Mouse (Mus musculus): ENCODE results near the gene Ap2a1. TPM values are rescaled to one million over a fixed set of nuclear protein-coding genes. Genes with fewer than 3 reads are reported as not detected.

The Ap2a1 gene
- total RNA-seq, 1 experiment = 82.5 TPM

GRCm38 (mm10) chr7:44867010-44867702, 62.1 kb downstream of the Ap2a1 start:
- no peak overlapping the region for H3K4me3 ChIP-seq (ENCODE audit: insufficient read depth in 1 of 2, low read depth in 1 of 2, low read length in 2 of 2, poor library complexity in 1 of 2, severe bottlenecking in 1 of 2)
- H3K4me1 ChIP-seq (ENCODE audit: control insufficient read depth in 2 of 2, insufficient read depth in 2 of 2, low read length in 2 of 2, poor library complexity in 1 of 2) = peaks cover 0 to 19% of the 10 kb centered on the region in 2 experiments; a peak in 2 of 4 replicates
- H3K9ac ChIP-seq (ENCODE audit: insufficient read depth, low read depth, low read length, poor library complexity, severe bottlenecking) = no peak overlapping the region
- TF ChIP-seq ZNF384 (IDR thresholded peaks at IDR 0.05; ENCODE audit: low read depth, low read length) = no peak
- TF ChIP-seq MAFK (IDR thresholded peaks at IDR 0.05; ENCODE audit: insufficient read depth, low read depth, low read length) = no peak
- no peak for TF ChIP-seq ZC3H11A (IDR thresholded peaks at IDR 0.05; ENCODE audit: borderline replicate concordance, low read depth, low read length)
- no peak for TF ChIP-seq HCFC1 (IDR thresholded peaks at IDR 0.05; ENCODE audit: borderline replicate concordance, insufficient read depth, low read length)
- TF ChIP-seq CHD2 (IDR thresholded peaks at IDR 0.05; ENCODE audit: low read depth, low read length) = no peak
- no peak for DNase-seq (ENCODE audit: low read depth, low spot score)
- peaks cover 37% of the 10 kb centered on the region for H3K36me3 ChIP-seq (ENCODE audit: control insufficient read depth, insufficient read depth, low read length, poor library complexity, severe bottlenecking)
- no peak overlapping the region for H3K27ac ChIP-seq (ENCODE audit: insufficient read depth, low read depth, low read length, poor library complexity, severe bottlenecking)
- in situ Hi-C loops (cut with MboI; ENCODE audit: low sequenced_read_pairs in 2 of 2, unreplicated experiment in 2 of 2) = no loop called here
- H3K9me3 ChIP-seq (ENCODE audit: control insufficient read depth, insufficient read depth, low read depth, low read length) = no peaks in the 10 kb centered on the region

- peaks cover 0 to 19% of the 10 kb centered on the region in 2 experiments; a peak in 2 of 4 replicates for H3K4me1 ChIP-seq (ENCODE audit: control insufficient read depth in 2 of 2, insufficient read depth in 2 of 2, low read length in 2 of 2, poor library complexity in 1 of 2)
- H3K36me3 ChIP-seq (ENCODE audit: control insufficient read depth, insufficient read depth, low read length, poor library complexity, severe bottlenecking) = peaks cover 43% of the 10 kb centered on the region
- TF ChIP-seq HCFC1 (IDR thresholded peaks at IDR 0.05; ENCODE audit: borderline replicate concordance, insufficient read depth, low read length) = no peak
- TF ChIP-seq ZC3H11A (IDR thresholded peaks at IDR 0.05; ENCODE audit: borderline replicate concordance, low read depth, low read length) = no peak
- no peak for TF ChIP-seq ZNF384 (IDR thresholded peaks at IDR 0.05; ENCODE audit: low read depth, low read length)
- no peak for TF ChIP-seq CHD2 (IDR thresholded peaks at IDR 0.05; ENCODE audit: low read depth, low read length)
- no peak for TF ChIP-seq MAFK (IDR thresholded peaks at IDR 0.05; ENCODE audit: insufficient read depth, low read depth, low read length)
- H3K4me3 ChIP-seq (ENCODE audit: insufficient read depth in 1 of 2, low read depth in 1 of 2, low read length in 2 of 2, poor library complexity in 1 of 2, severe bottlenecking in 1 of 2) = no peak overlapping the region
- no peaks in the 10 kb centered on the region for H3K9me3 ChIP-seq (ENCODE audit: control insufficient read depth, insufficient read depth, low read depth, low read length)
- no peak overlapping the region for H3K27ac ChIP-seq (ENCODE audit: insufficient read depth, low read depth, low read length, poor library complexity, severe bottlenecking)
- no peak overlapping the region for H3K9ac ChIP-seq (ENCODE audit: insufficient read depth, low read depth, low read length, poor library complexity, severe bottlenecking)
- DNase-seq (ENCODE audit: low read depth, low spot score) = no peak
- in situ Hi-C loops (cut with MboI; ENCODE audit: low sequenced_read_pairs in 2 of 2, unreplicated experiment in 2 of 2) = no loop called here
Observed at GRCm38 (mm10) chr7:44866276-44867009, 62.9 kb downstream of the Ap2a1 start.

- peaks cover 45% of the 10 kb centered on the region for H3K36me3 ChIP-seq (ENCODE audit: control insufficient read depth, insufficient read depth, low read length, poor library complexity, severe bottlenecking)
- no peak for DNase-seq (ENCODE audit: low read depth, low spot score)
- no peaks in the 10 kb centered on the region for H3K9me3 ChIP-seq (ENCODE audit: control insufficient read depth, insufficient read depth, low read depth, low read length)
- H3K4me1 ChIP-seq (ENCODE audit: control insufficient read depth in 2 of 2, insufficient read depth in 2 of 2, low read length in 2 of 2, poor library complexity in 1 of 2) = peaks cover 0 to 23% of the 10 kb centered on the region in 2 experiments; a peak in 2 of 4 replicates
- no peak overlapping the region for H3K9ac ChIP-seq (ENCODE audit: insufficient read depth, low read depth, low read length, poor library complexity, severe bottlenecking)
- in situ Hi-C loops (cut with MboI; ENCODE audit: low sequenced_read_pairs in 2 of 2, unreplicated experiment in 2 of 2) = no loop called here
- TF ChIP-seq CHD2 (IDR thresholded peaks at IDR 0.05; ENCODE audit: low read depth, low read length) = no peak
- no peak for TF ChIP-seq ZC3H11A (IDR thresholded peaks at IDR 0.05; ENCODE audit: borderline replicate concordance, low read depth, low read length)
- TF ChIP-seq HCFC1 (IDR thresholded peaks at IDR 0.05; ENCODE audit: borderline replicate concordance, insufficient read depth, low read length) = no peak
- no peak for TF ChIP-seq ZNF384 (IDR thresholded peaks at IDR 0.05; ENCODE audit: low read depth, low read length)
- TF ChIP-seq MAFK (IDR thresholded peaks at IDR 0.05; ENCODE audit: insufficient read depth, low read depth, low read length) = no peak
- no peak overlapping the region for H3K4me3 ChIP-seq (ENCODE audit: insufficient read depth in 1 of 2, low read depth in 1 of 2, low read length in 2 of 2, poor library complexity in 1 of 2, severe bottlenecking in 1 of 2)
- H3K27ac ChIP-seq (ENCODE audit: insufficient read depth, low read depth, low read length, poor library complexity, severe bottlenecking) = no peak overlapping the region
Observed at GRCm38 (mm10) chr7:44864595-44865542, 64.4 kb downstream of the Ap2a1 start.

GRCm38 (mm10) chr7:44863982-44864494, 65.3 kb downstream of the Ap2a1 start:
- peaks cover 45% of the 10 kb centered on the region for H3K36me3 ChIP-seq (ENCODE audit: control insufficient read depth, insufficient read depth, low read length, poor library complexity, severe bottlenecking)
- no peak for DNase-seq (ENCODE audit: low read depth, low spot score)
- H3K9me3 ChIP-seq (ENCODE audit: control insufficient read depth, insufficient read depth, low read depth, low read length) = no peaks in the 10 kb centered on the region
- no peak overlapping the region for H3K4me3 ChIP-seq (ENCODE audit: insufficient read depth in 1 of 2, low read depth in 1 of 2, low read length in 2 of 2, poor library complexity in 1 of 2, severe bottlenecking in 1 of 2)
- H3K4me1 ChIP-seq (ENCODE audit: control insufficient read depth in 2 of 2, insufficient read depth in 2 of 2, low read length in 2 of 2, poor library complexity in 1 of 2) = peaks cover 0 to 23% of the 10 kb centered on the region in 2 experiments; a peak in 2 of 4 replicates
- TF ChIP-seq ZNF384 (IDR thresholded peaks at IDR 0.05; ENCODE audit: low read depth, low read length) = no peak
- H3K27ac ChIP-seq (ENCODE audit: insufficient read depth, low read depth, low read length, poor library complexity, severe bottlenecking) = no peak overlapping the region
- in situ Hi-C loops (cut with MboI; ENCODE audit: low sequenced_read_pairs in 2 of 2, unreplicated experiment in 2 of 2) = no loop called here
- H3K9ac ChIP-seq (ENCODE audit: insufficient read depth, low read depth, low read length, poor library complexity, severe bottlenecking) = no peak overlapping the region

Data from ES-E14 (cell line).